Mouse (Mus musculus): Measurements from ENCODE around the gene Vps4b.
A peak's percentile ranks its signal among the peaks of the same experiment; 100 is the strongest.

DNA sequence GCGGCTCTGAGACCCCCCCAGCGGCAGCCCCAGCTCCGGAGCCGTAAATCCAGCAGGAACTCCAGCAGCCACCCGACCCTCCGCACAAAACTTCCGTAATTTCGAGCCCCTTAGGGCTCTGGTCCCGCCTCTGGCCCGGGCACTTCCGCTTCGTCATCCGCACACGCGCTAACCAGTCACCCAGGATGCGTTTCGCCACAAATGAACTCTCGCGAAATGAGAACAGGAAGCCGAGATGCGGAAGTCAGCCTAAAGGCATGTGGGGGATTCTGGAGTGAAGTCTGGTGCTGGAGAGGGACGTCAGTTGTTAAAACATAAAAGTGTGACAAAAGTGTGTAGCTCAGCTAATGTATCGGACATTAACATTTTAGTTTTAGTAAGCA, at the start of gene Vps4b:
- TF ChIP-seq CTCF (IDR thresholded peaks at IDR 0.05; ENCODE audit: low read depth, low read length), result no peak
- TF ChIP-seq POLR2A (IDR thresholded peaks at IDR 0.05; ENCODE audit: extremely low read depth, insufficient read depth, low read length), result 0 out of 2 replicates have a peak, but pooled peaks have one; percentile 15
